ENCODE assay signal across 9 mouse cellular contexts in genomic region chr5:100158791-100159637, GRCm38 (mm10). TPM values are rescaled to one million over a fixed set of nuclear protein-coding genes. Genes with fewer than 3 reads are reported as not detected.
DNase-seq lines count a peak whose midpoint lies in the region; ATAC-seq and TF ChIP-seq lines count a peak whose summit lies in the region.
"Had no signal": no experiment of that assay in that cellular context is flagged by ENCODE, and none has a peak within 500 bp of the region (broad histone marks: within the 10 kb centered on the region; RNA-seq: fewer than 3 reads in every experiment).

No protein-coding gene starts in this region.

- H3K9ac ChIP-seq in liver, embryonic 11.5 days (ENCODE audit: low read depth, low read length) = peak overlapping the region; percentile 50
- peak overlapping the region; percentile 79 for H3K9ac ChIP-seq in midbrain, postnatal 0 days (replicated peaks; ENCODE audit: low read length, poor library complexity, severe bottlenecking)

- no peaks in the 10 kb centered on the region for H3K9me3 ChIP-seq in liver, embryonic 11.5 days (ENCODE audit: control insufficient read depth, low read length)
- no peaks in the 10 kb centered on the region for H3K9me3 ChIP-seq in midbrain, postnatal 0 days (ENCODE audit: low read length)

- peak; percentile 32 to 33 for DNase-seq in left cerebral cortex, adult 2 months (ENCODE audit: extremely low spot score in 1 of 2, low spot score in 2 of 2)
- DNase-seq in left cerebral cortex, postnatal 14 days (ENCODE audit: low spot score in 2 of 2) = no peak
- peak; percentile 83 to 84 for DNase-seq in cerebellum, postnatal 10 days
- peak; percentile 29 to 38 for DNase-seq in heart, adult 18-20 months
- DNase-seq in kidney, adult 18-20 months = peak; percentile 41
- DNase-seq in liver, embryonic 11.5 days (ENCODE audit: low spot score) = peak; percentile 51
- DNase-seq in midbrain, postnatal 0 days (ENCODE audit: low spot score) = no peak
- peak; percentile 19 for DNase-seq in urinary bladder, postnatal 25 days (ENCODE audit: low spot score)

- H3K27ac ChIP-seq in left cerebral cortex, adult 2 months = peak overlapping the region; percentile 77
- H3K27ac ChIP-seq in liver, embryonic 11.5 days (ENCODE audit: low read depth, low read length) = no peak overlapping the region
- H3K27ac ChIP-seq in midbrain, postnatal 0 days (ENCODE audit: low read depth, low read length) = peak overlapping the region; percentile 67

- TF ChIP-seq CTCF in left cerebral cortex, adult 2 months (IDR thresholded peaks at IDR 0.05) = no peak
- TF ChIP-seq CTCF in midbrain, postnatal 0 days (IDR thresholded peaks at IDR 0.05) = peak; percentile 35

- H3K4me2 ChIP-seq in liver, embryonic 11.5 days = peak overlapping the region; percentile 87
- H3K4me2 ChIP-seq in midbrain, postnatal 0 days (ENCODE audit: low read depth, low read length, poor library complexity, severe bottlenecking) = peak overlapping the region; percentile 79

- ATAC-seq in liver, embryonic 11.5 days (replicated peaks; ENCODE audit: low FRiP score) = peak; percentile 64
- ATAC-seq in midbrain, postnatal 0 days (ENCODE audit: low FRiP score) = peak; percentile 68

- peak overlapping the region; percentile 69 for H3K4me3 ChIP-seq in left cerebral cortex, adult 2 months
- H3K4me3 ChIP-seq in liver, embryonic 11.5 days (ENCODE audit: low read depth, low read length) = peak overlapping the region; percentile 60
- H3K4me3 ChIP-seq in midbrain, postnatal 0 days (ENCODE audit: low read depth, low read length) = peak overlapping the region; percentile 82

- H3K27me3 ChIP-seq in liver, embryonic 11.5 days (replicated peaks; ENCODE audit: control insufficient read depth, insufficient read depth, low read length) = peaks cover 36% of the 10 kb centered on the region
- H3K27me3 ChIP-seq in midbrain, postnatal 0 days (ENCODE audit: insufficient read depth, low read length) = no peaks in the 10 kb centered on the region
- H3K27me3 ChIP-seq: CH12.LX had no signal

- 1% methylated on average over 89 of the region's 101 CpGs for WGBS in liver, embryonic 11.5 days
- 1% methylated on average over 48 of the region's 101 CpGs for WGBS in midbrain, postnatal 0 days

- H3K36me3 ChIP-seq in liver, embryonic 11.5 days (ENCODE audit: control insufficient read depth, insufficient read depth, low read length) = no peaks in the 10 kb centered on the region
- H3K36me3 ChIP-seq in midbrain, postnatal 0 days (ENCODE audit: insufficient read depth, low read length) = no peaks in the 10 kb centered on the region

- intact Hi-C loops in left cerebral cortex, adult 2 months (cut with DNase I) = loop anchor here (2.0 kb wide), 1 partner anchor 80 kb away; no protein-coding TSS in a partner anchor
- intact Hi-C loops in left cerebral cortex, postnatal 14 days (cut with DNase I) = no loop called here

- 0 out of 2 replicates have a peak, but pooled peaks cover 2% of the 10 kb centered on the region for H3K4me1 ChIP-seq in liver, embryonic 11.5 days (replicated peaks; ENCODE audit: control insufficient read depth, insufficient read depth, low read length)
- no peaks in the 10 kb centered on the region; the same call in 1 of the 2 replicates for H3K4me1 ChIP-seq in midbrain, postnatal 0 days (ENCODE audit: insufficient read depth, low read length)

RNA-seq across cellular contexts. Expression of gene Tmem150c, which starts 0.6 kb away (rescaled TPM):
- total RNA-seq in left cerebral cortex, adult 2 months (2021) = 10 to 100 TPM; 41.5 to 46.9 TPM
- total RNA-seq in left cerebral cortex, postnatal 14 days (2021) = 10 to 100 TPM; 46.2 to 48.8 TPM
- total RNA-seq in heart, adult 18-20 months (2021) = 10 to 100 TPM in 1 of 2 experiments, 1 to 10 TPM in 1; 6.2 to 15.2 TPM
- 1.2 and 2.3 TPM in 2 replicates for polyA plus RNA-seq in liver, embryonic 11.5 days (2014; fragmentation: Nextera tagmentation; extraction: Ambion mirVana)
- total RNA-seq in midbrain, postnatal 0 days (2014; rRNA removed) = 63.7 and 83.0 TPM in 2 replicates
- polyA plus RNA-seq in midbrain, postnatal 0 days (2015; fragmentation: Nextera tagmentation; extraction: Ambion mirVana) = 42.9 and 49.1 TPM in 2 replicates
- total RNA-seq: CH12.LX had no signal

Comparison
In these comparisons a context has a peak if more than half of its experiments do, and no peak if none do; other contexts are left out.
1. DNase-seq: peak in left cerebral cortex, adult 2 months (2 of 2), cerebellum, postnatal 10 days (2 of 2), heart, adult 18-20 months (2 of 2), kidney, adult 18-20 months (single experiment), liver, embryonic 11.5 days (single experiment) and urinary bladder, postnatal 25 days (single experiment); none in left cerebral cortex, postnatal 14 days (0 of 2) and midbrain, postnatal 0 days (single experiment).
2. Peak in every context shown above with its lines, with median percentiles within 50 percentile points of each other: H3K4me3 ChIP-seq.